Mouse (Mus musculus) adrenal gland, adult 8-10 months (tissue): ENCODE data around the gene Kdm4d. TPM values are rescaled to one million over a fixed set of nuclear protein-coding genes. Genes with fewer than 3 reads are reported as not detected.
"Not testable (repeated sequence)": the region's sequence is repeated elsewhere in the genome, so short reads cannot be mapped to it uniquely, and the experiment has no call there.

Experiments used
- DNase-seq: peaks from one replicate; pipeline ENCODE4 v3.0.0; 2022
- total RNA-seq, 4 experiments: library from RNA; stranded (reverse); gene quantifications; 2 replicates each; pipeline ENCODE4 v1.2.4; 2022

Kdm4d gene
- under 1 TPM; 0.35 to 0.45 (median 0.40) TPM for total RNA-seq

DNA sequence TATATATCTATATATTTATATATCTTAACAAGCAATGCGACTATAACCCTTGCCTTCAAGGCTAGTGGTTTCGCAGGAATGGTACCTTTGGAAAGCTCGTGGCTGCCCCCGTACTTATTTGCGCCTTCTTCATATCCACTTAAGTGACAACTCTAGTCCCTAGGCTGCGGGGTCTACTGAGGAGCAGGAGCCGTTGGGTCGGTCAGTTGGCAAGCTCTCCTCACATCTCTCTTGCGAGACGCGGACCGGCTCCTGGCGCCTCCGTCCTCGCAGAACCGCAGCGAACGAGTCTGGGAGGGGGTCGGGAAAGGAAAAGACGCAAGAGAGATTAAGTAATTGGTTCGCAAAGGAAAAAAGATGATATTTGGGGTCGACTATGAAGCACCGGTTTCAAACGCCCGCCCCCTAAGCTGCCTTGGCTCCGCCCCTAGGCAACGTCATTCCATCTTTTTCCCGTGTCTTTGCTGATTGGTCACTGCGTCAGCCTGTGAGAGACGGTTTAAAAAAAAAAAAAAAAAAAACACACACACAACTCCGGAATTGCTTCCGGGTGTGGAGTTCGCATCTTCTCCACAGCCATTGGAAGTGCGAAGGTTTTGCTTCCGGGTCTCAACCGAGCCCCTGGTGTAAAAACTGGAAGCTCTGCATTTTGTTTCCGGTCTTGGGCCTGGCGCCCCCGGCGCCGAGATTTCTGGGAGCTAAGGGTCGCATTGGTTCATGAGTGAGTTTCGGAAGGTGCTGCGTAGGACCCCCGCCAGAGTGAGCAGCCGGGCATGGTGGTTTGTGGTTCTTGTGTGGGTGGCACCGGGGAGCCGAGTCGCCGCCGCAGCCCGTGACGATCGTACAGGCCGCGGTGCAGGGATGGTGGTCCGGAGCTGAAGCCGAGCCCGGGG lies at the start of gene Kdm4d, which contains the start of gene Cwc15:
Gene Kdm4d, minus strand, starts transcription at position 460 of the 893 bp plus-strand sequence.
Gene Cwc15, plus strand, starts transcription at position 595 of the 893 bp plus-strand sequence.
- DNase-seq, result peak; percentile 95

DNA sequence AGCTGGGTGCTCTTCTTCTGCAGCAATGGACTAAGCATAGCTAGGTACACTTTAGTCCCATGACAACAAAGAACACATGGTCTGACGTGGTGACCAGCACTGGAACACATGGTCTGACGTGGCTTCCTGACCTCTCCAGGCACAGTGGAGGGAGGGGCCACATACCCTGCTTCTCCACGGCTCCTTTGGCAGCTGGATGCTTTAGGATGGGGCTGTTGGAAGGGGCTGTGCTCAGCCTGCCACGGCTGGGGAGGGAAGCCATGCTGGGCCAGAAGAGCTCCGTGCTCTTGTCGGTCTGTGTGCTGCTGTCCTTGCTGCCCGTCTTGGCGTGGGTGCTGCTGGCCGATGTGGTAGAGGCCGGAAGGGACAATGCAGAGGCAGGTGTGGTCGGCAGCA lies 48.1 kb upstream of the Kdm4d start:
- DNase-seq, result no peak

DNA sequence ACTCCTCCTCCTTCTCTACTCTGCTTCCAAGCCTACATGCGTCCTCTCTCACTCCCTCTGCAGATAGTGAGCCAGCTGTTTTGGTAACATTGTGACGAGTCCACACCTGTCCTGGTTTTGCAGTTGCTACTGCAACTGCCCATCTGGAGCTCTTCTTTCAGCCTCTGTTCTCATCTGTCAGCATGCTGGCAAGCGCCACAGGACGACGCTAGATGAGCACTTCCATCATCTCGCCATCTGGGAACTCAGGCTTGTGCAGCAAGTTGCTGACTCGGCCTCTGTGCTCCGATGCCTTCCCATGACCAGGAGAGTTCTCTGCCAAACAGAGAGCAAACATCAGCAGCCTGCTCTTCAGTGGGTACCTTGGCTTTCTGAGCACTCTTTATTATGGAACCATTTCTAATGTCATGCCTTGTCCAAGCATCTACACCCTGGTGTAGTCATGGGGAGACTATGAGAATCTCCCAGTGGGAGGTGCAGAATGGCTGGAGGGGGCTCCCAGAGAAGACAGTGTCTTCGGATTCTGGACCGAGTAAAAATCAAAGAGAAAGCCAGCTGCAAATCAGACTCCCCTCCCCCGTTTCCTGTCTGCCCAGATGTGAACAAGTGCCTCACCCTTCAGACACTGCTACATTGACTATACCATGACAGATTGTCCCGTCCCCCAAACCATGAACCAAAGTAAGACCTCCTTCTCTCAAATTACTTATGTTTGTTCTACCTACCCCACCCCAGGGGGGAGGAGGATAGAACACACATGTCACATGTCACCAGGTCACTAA lies 47.5 kb upstream of the Kdm4d start:
- DNase-seq, result no peak

DNA sequence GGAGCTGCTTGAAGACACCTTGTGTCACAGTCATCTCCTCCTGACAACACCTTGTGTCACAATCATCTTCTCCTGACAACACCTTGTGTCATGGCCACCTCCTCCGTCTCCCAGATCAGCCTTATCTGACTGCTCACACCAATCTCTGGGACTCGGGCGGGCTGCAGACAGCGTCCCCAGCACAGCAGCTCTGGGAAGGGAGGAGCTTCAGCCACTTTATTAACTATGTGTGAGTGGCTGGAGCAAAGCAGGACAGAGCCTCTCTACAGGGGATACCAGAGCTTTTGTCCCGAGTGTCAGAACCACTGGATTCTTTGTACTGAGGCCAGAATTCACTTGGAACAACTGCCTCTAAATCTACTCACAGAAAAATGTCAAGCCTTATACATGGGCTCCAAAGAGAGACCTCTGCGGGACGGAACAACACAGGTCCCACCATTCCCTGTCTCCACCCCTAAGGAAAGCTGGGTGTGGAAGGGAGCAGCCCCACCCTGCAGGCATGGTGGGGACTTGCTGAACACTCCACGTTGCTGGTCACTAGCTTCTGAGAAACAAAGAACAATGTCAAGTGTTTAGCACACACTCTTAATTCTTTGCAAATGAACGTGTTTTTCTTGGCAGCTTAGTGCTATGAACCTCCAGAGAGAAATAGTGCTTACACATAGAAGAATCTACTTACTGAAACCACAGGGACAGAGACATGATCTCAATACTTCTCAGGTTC lies 43.9 kb upstream of the Kdm4d start:
- DNase-seq, result no peak

DNA sequence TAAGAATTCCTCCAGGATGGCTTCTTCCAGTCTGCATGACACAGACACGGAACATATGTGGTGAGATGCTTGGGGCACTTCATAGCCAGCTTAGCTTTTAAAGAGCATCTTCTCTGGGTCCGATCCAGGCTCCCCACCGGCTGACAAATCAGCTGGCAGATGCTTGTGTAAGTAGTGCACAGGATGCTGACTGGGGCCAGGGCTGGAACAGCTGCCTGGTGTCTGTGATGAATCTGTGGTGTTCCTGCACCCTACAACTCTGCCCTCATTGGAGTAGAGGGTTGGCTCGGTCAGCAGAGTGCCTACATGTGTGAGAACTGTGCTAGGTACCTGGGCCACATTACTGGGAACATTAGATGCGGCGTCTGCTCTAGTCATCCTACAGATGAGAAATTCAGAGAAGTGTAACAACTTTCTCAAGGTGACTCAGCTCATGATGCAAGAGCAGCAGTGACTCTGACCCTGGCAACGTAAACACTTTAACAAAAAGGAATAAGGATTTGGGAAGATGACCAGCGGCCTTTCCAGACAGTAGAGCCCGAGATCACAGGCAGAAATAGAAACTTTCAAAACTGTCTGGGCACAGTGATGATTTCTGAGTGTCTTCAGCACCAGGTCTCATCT lies 34.7 kb upstream of the Kdm4d start:
- no peak for DNase-seq

DNA sequence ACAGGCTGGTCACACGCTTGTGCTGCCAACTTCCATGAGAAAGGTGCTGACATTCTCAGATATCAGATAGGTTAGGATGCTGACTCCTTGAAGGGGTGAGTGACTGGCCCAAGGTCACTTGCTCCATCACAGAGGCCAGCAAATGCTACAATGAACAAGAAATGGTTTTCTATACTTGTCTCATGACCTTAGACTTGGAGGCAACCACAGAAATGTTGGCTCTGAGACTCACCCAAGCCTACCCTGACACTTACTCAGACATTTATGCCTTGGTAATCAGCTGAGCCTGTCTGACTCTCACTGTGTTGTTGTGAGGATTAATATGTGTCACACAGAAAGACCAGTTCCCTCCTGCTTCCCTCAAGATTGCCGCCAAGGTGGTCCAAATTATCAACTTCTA lies 33.4 kb upstream of the Kdm4d start:
- DNase-seq, result no peak

DNA sequence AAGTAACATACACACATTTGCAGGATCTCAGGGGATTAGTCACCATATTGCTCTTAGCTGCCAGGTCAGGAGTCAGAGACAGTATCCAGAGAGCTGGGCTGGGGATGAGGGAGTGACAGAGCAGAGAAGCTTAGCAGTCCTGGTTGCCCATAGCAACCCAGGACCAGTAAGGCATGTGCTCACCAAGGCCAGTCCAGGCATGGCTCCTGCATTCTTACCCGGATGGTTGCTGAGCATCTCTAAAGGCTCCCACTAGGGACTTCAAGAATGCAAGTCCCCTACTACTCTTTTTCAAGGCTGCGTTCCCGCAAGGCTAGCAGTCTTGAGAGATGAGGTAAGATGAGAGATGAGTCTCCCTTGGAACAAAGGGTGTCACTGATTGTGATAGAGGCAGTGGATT lies 32.0 kb upstream of the Kdm4d start:
- no peak for DNase-seq

DNA sequence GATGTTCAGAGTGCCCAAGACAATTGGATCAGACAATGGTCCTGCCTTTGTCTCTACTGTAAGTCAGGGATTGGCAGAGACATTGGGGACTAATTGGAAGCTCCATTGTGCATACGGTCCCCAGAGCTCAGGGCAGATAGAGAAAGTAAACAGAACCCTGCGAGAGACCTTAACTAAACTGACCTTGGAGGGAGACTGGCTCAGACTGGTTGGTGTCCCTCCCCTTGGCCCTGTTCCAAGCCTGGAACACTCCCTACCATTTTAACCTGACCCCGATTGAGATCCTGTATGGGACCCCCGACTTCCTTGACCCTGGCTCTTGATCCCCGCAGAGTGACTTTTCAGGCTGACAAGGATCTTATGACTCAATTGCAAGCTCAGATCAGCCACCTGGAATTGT lies 29.7 kb upstream of the Kdm4d start:
- DNase-seq, result no peak

DNA sequence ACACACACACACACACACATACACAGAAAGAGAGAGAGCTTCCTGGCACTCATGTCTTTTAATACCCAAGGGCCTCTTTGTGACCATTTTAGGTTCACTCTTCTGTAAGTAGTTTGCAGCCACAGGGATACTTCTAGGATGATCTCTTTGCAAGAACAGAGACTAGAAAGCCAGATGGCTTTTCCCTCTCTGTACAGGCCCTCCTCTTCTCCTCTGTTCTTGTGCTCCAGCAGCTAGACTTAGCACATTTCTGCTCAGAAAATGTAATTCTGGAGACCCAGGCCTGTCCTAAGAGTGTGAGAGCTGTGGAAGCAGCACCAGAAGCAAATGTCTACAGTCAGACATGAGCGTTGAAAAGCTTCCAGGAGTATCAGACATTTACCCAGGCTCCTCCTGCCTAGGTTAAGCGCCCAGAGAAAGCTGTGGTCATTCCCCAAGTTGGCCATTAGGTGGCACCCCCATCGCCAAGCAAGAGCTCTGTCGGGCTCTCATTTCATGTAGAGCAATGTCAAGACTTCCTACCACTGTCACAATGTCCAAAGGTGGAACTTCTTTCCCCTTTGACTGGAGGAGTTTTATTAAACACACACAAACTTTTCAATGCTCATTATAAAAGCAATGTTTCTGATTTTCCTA lies 23.2 kb upstream of the Kdm4d start:
- peak; percentile 59 for DNase-seq

DNA sequence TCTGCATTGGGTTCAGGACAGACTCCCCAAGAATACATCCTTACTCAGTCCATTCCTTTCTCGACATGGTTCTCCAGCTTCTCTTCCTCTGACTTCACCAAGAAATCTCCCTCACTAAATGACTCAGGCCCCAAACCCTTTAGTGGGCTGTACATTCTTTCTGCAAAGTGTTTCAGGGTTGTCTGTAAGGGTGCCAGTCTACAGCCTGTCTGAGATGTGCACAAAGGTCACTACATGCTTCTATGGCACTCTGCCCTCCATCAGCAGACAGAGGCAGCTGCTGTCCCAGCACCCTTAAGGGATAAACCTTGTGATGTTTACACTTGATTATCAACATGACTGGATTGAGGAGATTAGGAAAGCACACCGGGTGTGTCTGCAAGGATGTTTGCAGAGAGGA lies 21.4 kb upstream of the Kdm4d start:
- DNase-seq, result no peak

DNA sequence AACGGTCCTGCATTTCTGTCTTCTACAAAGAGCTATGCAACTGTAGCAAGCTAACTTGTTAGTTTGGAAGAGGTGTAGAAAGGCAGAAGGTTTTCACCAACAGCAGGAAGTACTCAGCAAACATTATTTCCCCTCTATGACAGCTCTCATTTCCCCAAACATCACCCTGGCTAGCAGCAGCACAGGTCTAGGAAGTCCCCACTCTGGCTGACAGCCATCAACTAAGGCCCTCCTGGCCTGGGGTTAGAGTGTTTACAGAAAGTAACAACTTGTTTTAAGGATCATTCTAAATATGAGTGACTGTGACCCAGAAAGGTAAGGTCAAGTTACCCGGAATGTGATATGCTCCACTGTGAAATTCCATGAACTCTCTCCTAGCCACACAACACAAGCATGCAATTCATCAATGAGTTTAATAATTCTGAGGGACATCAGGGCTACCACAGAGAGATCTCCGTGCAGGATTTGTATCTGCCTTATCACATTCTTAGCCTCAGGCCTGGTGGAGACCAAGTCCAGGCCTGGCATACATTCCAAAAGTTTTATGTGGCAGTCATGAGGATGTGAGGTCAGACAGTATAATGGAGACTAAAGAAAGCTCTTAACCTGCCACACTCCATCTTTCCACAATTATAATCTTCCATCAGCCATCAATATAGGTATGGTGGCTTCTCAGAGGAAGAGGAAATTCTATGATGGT lies 20.8 kb upstream of the Kdm4d start:
- no peak for DNase-seq

DNA sequence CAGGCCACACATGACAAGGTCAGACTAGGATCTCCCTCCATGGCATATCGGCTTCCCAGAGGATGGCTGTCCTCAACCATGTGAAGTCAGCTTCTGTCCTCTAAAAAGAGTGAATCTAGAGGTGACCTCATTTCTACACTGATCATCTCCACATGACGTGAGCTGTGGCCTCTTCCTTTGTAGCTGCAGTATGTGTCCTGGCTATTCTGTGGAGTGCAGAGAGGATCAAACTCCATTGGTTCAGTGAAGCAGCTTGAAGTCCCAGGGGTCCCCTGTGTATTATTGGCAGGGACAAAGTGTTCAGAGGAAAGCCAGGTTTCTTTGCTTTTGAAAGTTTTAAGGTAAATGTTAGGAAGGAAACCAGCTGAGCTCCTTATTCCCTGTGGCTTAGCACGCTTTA lies 17.8 kb upstream of the Kdm4d start:
- DNase-seq, result no peak

DNA sequence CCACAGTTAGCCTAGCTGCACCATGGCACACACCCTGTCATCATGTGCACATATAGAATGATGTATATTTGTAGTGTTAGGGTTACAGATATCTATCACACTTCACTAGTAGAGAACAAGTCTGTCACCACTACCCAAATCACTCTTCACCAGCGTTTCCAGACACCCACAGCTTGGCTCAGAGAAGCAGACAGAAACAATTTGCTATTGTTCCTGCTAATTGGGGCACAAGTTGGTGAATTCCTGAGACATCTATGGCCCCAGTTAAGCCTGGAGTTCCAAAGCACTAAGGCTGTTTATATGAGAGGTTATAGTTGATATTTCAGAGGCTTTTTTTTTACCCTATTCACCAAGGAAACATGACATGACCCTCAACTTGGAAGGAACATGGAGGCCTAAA lies 17.0 kb upstream of the Kdm4d start:
- DNase-seq, result no peak

DNA sequence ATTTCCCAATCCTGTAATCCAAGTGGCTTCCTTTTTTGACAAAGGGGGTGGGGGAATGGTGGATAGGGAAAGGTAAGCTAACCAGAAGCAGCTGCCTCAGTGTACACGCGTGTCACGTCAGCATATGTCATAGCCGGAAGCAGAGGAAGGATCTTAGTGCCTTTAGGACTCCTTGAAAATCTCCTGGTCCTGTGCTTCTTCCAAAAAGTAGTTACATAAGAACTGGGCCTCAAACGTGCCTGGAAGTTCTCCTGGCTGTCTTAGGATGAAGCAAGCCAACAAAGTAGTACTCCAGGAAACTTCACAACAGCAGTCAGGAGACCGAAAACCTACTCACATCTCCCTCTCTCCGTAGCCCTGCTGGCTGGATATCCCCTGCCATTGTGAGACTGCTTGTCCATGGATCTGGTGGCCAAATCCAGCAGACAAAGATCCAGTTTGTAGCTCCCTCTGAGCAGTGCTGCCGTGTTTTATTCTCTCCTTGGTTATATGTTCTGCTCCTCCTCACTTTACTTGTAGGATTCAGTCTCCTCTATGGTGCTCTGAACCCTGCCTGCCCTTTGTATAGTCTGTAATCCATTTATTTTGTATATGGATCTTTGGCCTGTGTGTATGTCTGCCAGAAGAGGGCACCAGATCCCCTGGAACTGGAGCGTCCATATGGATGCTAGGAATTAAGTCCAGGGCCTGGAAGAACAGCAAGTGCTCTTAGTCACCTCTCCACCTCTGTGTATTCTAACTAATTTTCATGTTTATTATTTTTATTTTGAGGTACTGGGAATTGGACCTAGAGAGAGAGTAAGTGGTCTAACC lies 12.6 kb upstream of the Kdm4d start:
- no peak for DNase-seq

DNA sequence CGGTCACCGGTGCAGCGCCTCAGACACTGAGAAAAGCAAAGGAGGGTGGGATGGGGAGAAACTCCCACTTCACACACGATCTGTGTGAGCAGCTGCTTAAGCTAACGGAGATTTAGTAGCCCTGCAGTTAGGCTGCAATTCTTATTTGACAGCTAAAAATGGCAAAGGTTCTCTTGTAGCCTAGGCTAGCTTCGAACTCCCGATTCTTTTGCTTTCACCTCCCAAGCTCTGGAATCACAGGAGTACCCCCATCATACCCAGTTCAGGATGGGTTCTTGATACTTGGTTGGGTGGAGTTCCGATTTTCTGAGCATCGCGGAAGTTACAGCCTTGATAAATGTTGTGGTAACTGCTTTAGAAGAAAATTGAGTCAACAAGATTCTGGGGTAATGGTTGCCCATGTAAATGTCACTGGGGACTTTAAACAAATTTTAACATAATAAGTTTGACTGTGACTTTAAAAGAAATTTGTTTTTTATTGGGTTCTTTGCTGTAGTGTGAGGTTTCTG lies 688 bp upstream of the Kdm4d start:
- DNase-seq, result no peak

DNA sequence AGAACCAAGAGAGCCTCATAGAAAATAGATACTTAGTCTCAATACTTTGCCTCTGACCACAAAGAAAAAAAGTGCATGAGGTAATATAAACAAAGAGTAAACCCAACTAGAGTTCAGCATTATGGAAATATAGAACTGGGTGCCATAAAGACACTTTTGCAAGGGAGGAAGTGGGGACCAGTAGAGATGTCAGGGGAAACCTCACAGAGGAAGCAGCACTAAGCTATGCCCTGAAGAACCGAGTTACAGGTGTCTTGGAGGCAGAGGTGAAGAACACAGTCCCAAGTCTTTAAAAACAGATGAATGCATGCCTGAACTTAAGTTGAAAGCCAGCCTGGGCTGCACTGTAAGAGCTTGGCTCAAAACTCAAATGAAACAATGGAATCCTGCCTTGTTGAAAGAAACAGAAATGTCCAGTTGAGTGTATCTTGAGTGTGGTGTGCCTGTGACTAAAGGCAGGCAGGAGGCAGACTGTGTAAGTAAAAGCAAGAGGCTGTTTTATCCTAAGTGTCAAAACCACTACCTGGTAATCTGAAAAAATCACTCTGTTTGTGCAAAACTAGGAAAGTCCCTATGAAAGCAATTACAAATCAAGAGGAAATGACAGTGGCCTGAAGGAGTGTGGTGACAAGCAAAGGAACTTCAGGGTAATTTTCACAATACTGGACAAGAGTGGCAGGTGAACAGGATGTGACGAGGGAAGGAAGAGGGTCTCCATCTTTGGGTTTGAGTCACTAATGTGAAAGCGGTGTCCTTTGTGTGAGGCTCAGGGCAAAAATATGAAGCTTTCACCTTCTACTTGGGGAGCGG lies 1.2 kb downstream of the Kdm4d start:
- no peak for DNase-seq

DNA sequence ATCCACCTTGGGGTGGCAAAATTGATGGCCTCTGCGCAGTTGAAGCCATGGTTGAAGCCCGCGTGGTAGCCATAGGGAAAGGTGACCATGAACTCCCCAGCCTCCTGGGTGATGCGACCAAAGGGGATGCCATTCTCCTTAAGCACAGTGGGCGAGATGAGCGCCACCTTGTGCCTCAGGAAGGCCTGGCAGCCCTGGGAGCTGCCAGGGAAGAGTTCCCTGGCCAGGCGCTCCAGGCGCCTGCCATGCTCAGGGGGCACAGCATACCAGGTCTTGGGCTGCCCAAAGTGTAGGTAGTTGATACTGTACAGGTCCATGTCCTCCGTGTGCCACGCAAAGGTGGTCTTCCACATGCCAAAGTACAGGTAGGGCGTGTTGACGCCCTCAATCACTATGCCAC lies 36.6 kb downstream of the Kdm4d start:
- not testable (repeated sequence) for DNase-seq

DNA sequence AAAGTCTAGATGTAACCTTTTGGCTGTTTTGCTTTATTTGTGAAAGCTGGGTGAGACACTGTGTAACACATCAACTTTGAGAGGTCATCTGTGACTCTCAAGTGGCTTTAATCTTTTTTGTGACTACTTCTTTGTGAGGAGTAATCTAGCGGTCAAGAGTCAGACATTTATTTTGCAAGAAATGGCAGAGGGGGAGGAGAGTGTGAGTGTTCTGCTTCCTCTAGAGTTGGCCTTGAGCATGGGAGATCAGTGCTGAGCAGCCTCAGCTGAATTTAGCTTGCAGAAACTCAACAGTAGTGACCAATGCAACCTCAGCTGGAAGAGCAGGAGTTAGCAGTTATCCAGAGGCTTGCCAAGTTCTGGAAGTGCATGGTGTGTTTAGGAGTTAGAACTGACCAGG lies 37.7 kb downstream of the Kdm4d start:
- DNase-seq, result peak; percentile 35

DNA sequence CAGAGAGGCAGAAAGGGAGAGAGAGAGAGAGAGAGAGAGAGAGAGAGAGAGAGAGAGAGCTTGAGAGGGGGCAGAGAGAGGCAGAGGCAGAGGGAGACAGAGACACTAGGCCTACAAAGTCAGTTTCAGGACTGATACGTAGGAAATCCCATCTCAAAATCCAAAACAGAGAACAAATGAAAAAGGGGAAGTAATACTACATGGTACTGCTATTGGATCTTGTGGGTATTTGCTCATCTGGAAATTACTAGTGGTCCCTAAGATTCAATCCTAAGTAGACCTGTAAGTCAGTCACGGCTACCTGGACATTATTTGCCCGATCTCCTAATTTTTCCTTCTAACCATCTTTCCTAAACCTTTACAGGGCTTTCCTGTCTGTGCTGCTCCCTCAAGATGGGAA lies 44.0 kb downstream of the Kdm4d start:
- no peak for DNase-seq
